Mouse (Mus musculus): ENCODE measurements around the gene Ccdc65.
A peak's percentile ranks its signal among the peaks of the same experiment; 100 is the strongest.

Ccdc65 gene

GRCm38 (mm10) chr15:98707766-98708372 lies at the start of gene Ccdc65:
Ccdc65 (plus strand) TSS chr15:98708207.
- DNase-seq (ENCODE audit: low read depth): peak; percentile 84

- DNase-seq (ENCODE audit: low read depth): peak; percentile 51
Observed at GRCm38 (mm10) chr15:98662198-98662566, 45.8 kb upstream of the Ccdc65 start.

- DNase-seq (ENCODE audit: low read depth): peak; percentile 94
Observed at GRCm38 (mm10) chr15:98662567-98663545, 45.2 kb upstream of the Ccdc65 start, which contains the start of gene Ddx23. Ddx23 (minus strand) TSS chr15:98662894.

- DNase-seq (ENCODE audit: low read depth): no peak
Observed at GRCm38 (mm10) chr15:98664042-98664907, 43.7 kb upstream of the Ccdc65 start.

- no peak for DNase-seq (ENCODE audit: low read depth)
Observed at GRCm38 (mm10) chr15:98672592-98672991, 35.4 kb upstream of the Ccdc65 start.

- DNase-seq (ENCODE audit: low read depth): no peak
Observed at GRCm38 (mm10) chr15:98673732-98674131, 34.3 kb upstream of the Ccdc65 start.

GRCm38 (mm10) chr15:98674284-98674993 lies 33.6 kb upstream of the Ccdc65 start:
- DNase-seq (ENCODE audit: low read depth): no peak

- DNase-seq (ENCODE audit: low read depth): no peak
Observed at GRCm38 (mm10) chr15:98674994-98675545, 32.9 kb upstream of the Ccdc65 start.

- no peak for DNase-seq (ENCODE audit: low read depth)
Observed at GRCm38 (mm10) chr15:98675634-98676250, 32.3 kb upstream of the Ccdc65 start.

- DNase-seq (ENCODE audit: low read depth): no peak
Observed at GRCm38 (mm10) chr15:98676471-98676870, 31.5 kb upstream of the Ccdc65 start.

- peak; percentile 72 for DNase-seq (ENCODE audit: low read depth)
Observed at GRCm38 (mm10) chr15:98676940-98677728, 30.9 kb upstream of the Ccdc65 start, which contains the start of gene Rnd1. Rnd1 (minus strand) TSS chr15:98677461.

- no peak for DNase-seq (ENCODE audit: low read depth)
Observed at GRCm38 (mm10) chr15:98677977-98678376, 30.0 kb upstream of the Ccdc65 start.

- no peak for DNase-seq (ENCODE audit: low read depth)
Observed at GRCm38 (mm10) chr15:98680660-98681059, 27.3 kb upstream of the Ccdc65 start.

- DNase-seq (ENCODE audit: low read depth): no peak
Observed at GRCm38 (mm10) chr15:98681633-98682032, 26.4 kb upstream of the Ccdc65 start.

GRCm38 (mm10) chr15:98683177-98683576 lies 24.8 kb upstream of the Ccdc65 start:
- DNase-seq (ENCODE audit: low read depth): no peak

GRCm38 (mm10) chr15:98683746-98684145 lies 24.3 kb upstream of the Ccdc65 start:
- DNase-seq (ENCODE audit: low read depth): no peak

- DNase-seq (ENCODE audit: low read depth): no peak
Observed at GRCm38 (mm10) chr15:98685926-98686325, 22.1 kb upstream of the Ccdc65 start.

- no peak for DNase-seq (ENCODE audit: low read depth)
Observed at GRCm38 (mm10) chr15:98689682-98690081, 18.3 kb upstream of the Ccdc65 start.

- no peak for DNase-seq (ENCODE audit: low read depth)
Observed at GRCm38 (mm10) chr15:98691486-98692147, 16.4 kb upstream of the Ccdc65 start.
